Mouse (Mus musculus) adipocyte (in vitro differentiated cells): Measurements from ENCODE around the gene Tmc3.

Experiments used
- DNase-seq: peaks from one replicate; pipeline ENCODE4 v3.0.0-alpha.2; 2016; ENCODE audit warnings: low spot score

The Tmc3 gene

DNA sequence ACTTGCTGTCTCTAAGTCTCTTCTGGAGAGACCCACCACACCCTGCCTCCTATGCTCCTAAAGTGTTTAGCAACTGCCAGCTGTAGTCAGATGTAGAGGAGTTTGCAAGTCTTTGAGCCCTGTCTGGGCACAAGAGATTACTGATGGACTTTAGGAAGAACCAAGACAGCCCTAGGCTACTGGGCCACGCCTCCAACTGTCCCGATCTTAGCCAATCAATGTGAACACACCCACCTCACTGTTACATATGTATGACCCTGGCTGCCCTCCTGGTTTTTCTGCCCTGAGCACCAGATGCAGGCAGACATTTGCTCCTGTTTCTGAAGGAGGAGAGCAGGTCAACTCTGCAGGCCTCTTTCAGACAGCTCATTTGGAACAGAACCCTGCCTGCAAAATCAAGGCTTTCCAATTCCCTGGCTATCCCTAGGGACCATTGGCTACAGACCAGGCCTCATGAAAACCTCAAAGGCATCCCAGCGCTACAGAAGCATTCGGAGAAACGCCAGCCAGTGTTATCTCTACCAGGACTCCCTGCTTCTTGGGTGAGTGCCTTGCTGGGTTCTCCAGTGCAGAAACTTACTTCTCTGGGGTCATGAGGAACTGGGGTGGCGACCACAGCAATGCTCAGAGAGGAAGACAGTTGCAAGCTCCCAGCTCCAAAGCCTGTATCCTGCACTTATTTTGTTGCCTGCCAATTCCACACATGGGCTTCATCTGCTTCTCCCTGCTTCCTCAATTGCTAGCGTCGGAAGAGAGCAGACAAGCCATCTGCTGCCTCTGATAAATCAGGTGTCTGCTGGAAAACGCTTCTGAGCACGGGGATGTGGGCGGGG, at the start of gene Tmc3:
TSS of gene Tmc3 (plus strand) at position 289 of the 833 bp plus-strand sequence.
- DNase-seq, result peak; percentile 51

- DNase-seq, result peak; percentile 16
These were observed 43.1 kb upstream of the Tmc3 start for GRCm38 (mm10) chr7:83541536-83542169.

DNA sequence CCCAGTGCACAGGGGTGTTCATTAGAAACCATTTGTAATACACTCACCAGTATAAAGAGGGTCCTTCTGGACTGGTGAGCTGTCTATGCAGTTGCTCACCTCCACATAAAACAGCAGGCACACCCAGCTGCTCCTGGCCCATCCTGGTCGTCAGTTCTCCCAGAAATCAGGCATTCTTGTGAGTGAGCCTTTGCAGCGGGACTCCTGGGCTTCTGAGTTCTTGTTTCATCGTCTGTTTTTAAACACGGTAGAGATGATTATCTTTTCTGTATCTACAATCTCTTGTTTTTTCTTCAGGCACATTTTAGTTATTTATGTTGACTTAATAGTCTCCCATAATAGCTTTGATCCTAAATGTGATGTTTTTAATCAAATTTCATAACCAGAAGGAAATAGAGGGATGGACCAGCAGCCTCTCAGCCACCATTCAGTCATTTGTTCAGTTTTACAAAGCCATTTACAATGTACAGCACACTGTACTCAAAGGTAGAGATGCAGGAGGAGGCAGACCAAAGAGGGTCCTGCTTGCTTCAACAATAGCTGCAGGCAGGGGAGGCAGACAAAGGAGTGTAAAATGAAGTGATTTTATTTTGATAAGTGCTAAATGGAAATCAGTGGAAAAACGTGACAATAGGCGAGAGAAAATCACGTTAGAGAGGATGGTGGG, 35.9 kb upstream of the Tmc3 start:
- DNase-seq, result no peak

DNA sequence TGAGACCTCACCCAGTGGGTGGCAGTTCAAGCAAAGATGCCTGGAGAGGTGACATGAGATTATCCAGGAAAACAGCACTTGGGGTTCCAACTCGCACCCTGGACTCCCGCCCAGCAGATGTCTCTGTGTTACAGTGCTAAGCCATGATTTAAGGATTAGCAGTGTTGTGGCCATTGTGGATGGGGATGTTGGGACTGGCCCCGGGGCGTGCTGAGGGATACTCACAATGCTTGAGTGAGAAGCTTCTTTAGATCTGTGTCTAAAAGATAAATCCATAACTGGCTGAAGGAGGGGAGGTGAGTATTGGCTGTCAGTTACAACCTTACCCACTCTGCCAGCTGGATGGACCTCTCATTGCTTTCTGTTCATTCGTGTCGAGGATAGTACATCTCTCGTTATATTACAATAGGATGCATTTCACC, 35.4 kb upstream of the Tmc3 start:
- DNase-seq, result no peak

- peak; percentile 64 for DNase-seq
These were observed 34.7 kb upstream of the Tmc3 start for GRCm38 (mm10) chr7:83549951-83550407.

GRCm38 (mm10) chr7:83554477-83554876, 30.2 kb upstream of the Tmc3 start:
- no peak for DNase-seq

GRCm38 (mm10) chr7:83556488-83556887, 28.2 kb upstream of the Tmc3 start:
- no peak for DNase-seq

DNA sequence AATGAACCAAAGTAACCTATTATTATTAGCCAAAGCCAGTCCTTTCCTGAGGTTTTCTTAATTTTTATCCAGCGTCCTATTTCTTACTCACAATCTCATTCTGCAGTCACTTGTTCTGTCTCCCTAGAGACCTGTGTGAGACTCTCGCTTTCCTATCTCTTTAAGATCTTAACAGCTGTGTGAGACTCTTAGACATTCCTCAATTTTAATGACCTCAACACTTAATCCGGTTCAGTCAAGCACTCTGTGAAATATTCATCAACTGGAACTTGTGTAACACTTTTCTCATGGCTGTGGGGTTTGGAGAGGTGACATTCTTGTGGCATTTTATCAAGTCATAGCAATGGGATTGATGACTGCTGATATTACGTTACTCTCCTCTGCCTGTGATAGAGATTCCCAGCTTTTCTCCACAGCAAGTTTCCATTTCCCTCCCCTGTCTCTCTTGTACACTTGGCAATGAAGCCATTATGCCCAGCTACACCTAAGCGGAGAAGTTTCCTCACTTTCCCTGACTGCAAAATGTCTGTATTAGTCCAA, 25.9 kb upstream of the Tmc3 start:
- DNase-seq, result no peak

DNA sequence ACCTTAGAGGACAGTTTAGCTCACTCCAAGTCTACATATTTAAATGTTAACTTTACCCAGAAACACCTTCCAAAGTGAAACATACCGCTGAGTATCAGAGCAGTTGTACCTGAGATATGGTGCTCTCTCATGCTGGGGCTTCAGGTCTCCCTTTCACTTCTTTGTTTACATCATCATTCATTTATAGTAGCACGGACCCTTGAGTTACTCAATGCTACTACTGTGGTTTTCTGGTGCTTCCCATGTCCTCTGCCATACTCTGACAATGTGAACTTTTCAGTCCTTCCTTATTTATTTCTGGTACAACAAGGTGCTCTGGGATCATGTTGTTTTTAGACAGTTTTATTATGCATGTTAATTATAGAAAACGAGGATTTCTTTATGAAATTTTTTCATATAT, 25.2 kb upstream of the Tmc3 start:
- no peak for DNase-seq

- DNase-seq, result no peak
These were observed 22.9 kb upstream of the Tmc3 start for GRCm38 (mm10) chr7:83561849-83562248.

GRCm38 (mm10) chr7:83564635-83565291, 20.0 kb upstream of the Tmc3 start:
- no peak for DNase-seq

DNA sequence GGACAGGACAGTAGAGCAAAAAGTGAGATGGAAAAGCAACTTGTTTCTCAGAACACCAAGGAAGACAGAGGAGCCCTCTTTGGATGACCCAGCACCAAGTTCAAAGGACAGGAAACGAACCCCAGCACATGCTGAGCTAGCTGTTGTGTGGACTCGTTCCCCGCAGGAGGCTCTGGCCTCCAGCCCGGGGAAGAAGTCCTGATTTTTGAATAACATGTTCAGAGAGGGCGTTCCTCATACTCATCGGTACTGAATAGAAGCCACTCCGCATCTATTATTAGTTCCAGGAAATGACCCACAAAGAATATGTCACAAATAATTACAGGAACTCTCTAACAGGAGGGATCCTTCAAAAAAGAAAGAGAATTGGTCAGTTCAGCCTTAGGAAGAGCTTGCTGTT, 18.8 kb upstream of the Tmc3 start:
- no peak for DNase-seq

DNA sequence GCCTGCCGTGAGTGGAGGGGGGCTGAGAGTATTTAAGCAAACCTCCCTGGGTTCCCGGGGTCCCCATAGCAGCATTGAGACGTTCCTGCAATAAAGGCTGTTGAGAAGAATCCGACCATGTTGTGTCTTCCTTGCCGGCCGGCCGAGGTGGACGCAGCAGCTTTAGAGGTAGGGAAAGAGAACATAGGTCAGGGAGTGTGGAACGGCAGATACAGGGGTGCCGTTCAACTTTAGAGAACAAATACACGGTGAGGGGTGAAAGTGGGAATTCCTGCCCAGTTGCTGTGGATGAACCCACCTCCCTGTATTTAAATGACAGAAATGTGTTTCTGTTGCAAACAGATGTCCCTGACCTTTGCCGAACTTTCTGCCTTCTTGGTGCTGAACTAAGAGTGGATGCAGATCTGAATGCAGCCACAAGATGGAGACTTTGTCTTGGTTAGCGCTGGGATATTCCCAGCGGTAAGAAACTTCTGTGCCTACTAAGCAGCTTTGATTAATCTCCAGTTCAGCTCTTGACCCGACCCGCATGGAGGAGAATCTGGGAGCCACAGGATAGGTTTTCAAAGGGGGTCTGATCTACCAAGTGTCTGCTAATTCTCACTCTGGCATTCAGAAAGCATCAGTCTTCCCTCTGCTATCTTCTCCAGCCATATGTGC, 16.8 kb upstream of the Tmc3 start:
- DNase-seq, result peak; percentile 56

GRCm38 (mm10) chr7:83568815-83569214, 15.9 kb upstream of the Tmc3 start:
- no peak for DNase-seq

DNA sequence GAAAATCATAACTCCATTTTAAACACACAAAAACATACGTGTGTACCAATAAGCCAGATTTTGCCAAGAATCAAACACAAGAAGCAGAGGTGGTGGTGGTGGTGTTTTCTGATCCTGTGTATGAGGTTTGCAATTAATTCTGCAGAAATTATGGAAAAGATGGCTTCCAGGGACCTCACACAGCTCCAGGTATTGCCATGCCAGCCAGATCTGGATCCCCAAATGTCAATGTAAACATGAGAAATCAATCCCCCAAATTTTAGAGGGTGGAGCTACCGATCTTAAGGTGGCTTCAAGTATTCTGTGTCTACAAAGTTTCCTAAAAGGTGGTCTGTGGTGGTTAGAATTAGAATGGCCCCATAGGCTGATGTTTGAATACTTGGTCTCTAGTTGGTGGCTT, 15.3 kb upstream of the Tmc3 start:
- DNase-seq, result no peak

- DNase-seq, result no peak
These were observed 13.7 kb upstream of the Tmc3 start for GRCm38 (mm10) chr7:83571077-83571476.

- DNase-seq, result no peak
These were observed 12.8 kb upstream of the Tmc3 start for GRCm38 (mm10) chr7:83571901-83572300.

DNA sequence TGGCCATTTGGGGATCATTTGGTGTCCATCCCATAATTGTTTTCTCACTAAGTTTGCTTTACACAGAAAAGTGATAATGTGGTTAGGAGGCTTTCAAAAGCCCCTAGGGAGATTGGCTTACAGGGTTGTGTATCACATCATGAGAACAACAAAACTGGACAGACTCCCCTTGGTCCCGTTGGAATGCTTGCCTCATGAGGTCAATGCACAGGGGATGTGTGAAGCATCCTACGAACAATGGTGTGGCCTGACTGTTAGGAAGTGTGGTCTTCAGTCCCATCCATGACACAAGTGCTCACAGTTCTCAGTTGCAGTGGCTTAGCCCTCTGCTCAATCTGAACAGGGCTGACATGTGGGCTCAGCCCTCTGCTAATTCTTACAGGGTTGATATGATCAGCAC, 12.3 kb upstream of the Tmc3 start:
- DNase-seq, result no peak

DNA sequence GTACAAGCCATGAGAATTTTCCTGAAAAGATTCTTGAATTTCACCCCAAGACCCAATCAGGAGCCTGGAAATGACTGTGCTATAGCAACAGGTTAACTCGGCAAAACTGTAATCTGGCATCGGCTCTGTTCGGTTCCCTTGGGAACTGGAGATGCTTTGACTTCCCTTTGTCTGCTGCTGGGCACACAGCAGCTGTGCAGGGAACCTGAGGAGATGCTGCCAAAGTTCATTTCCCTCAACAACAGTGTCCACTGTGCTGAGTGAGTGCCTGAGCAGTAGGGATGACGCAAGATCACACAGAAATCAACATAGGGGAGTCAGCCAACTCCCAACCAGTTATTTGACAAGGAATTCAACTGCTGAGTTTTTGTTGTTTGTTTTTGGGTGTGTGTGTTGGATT, 3.8 kb upstream of the Tmc3 start:
- DNase-seq, result peak; percentile 67

GRCm38 (mm10) chr7:83594056-83594455, 9.3 kb downstream of the Tmc3 start:
- DNase-seq, result no peak

- DNase-seq, result no peak
These were observed 12.3 kb downstream of the Tmc3 start for GRCm38 (mm10) chr7:83597063-83597462.
